Mouse (Mus musculus): ENCODE results near the gene Pxn. TPM values are rescaled to one million over a fixed set of nuclear protein-coding genes. Genes with fewer than 3 reads are reported as not detected.

Gene Pxn
- polyA plus RNA-seq, 1 experiment from 2014 or later = 25.2 TPM

GRCm38 (mm10) chr5:115528128-115528527, 21.7 kb downstream of the Pxn start:
- ATAC-seq (ENCODE audit: insufficient read depth) (no peak), DNase-seq (no peak)
- Histone ChIP-seq H3K36me3 (ENCODE audit: insufficient read depth) (no peaks in the 10 kb centered on the region), H3K27ac (ENCODE audit: low read depth) (no peak overlapping the region), H3K4me2 (no peak overlapping the region), H3K4me1 (ENCODE audit: insufficient read depth) (peaks cover 65% of the 10 kb centered on the region), H3K9me3 (ENCODE audit: low read depth, low read length) (no peaks in the 10 kb centered on the region), H3K4me3 (ENCODE audit: low read depth, low read length) (no peak overlapping the region), H3K27me3 (ENCODE audit: insufficient read depth, low read length) (no peaks in the 10 kb centered on the region), H3K9ac (no peak overlapping the region)
- no peak for TF ChIP-seq CTCF (IDR thresholded peaks at IDR 0.05; ENCODE audit: low read depth)
- WGBS = 80% methylated on average over 5 of the region's 5 CpGs

- DNase-seq (no peak), ATAC-seq (ENCODE audit: insufficient read depth) (no peak)
- WGBS = 20% methylated on average over 8 of the region's 8 CpGs
- Histone ChIP-seq H3K36me3 (ENCODE audit: insufficient read depth) (no peaks in the 10 kb centered on the region), H3K9me3 (ENCODE audit: low read depth, low read length) (no peaks in the 10 kb centered on the region), H3K9ac (no peak overlapping the region), H3K4me1 (ENCODE audit: insufficient read depth) (peaks cover 58% of the 10 kb centered on the region), H3K27ac (ENCODE audit: low read depth) (peak overlapping the region; percentile 91), H3K27me3 (ENCODE audit: insufficient read depth, low read length) (no peaks in the 10 kb centered on the region), H3K4me3 (ENCODE audit: low read depth, low read length) (no peak overlapping the region), H3K4me2 (peak overlapping the region; percentile 42)
- no peak for TF ChIP-seq CTCF (IDR thresholded peaks at IDR 0.05; ENCODE audit: low read depth)
Observed at GRCm38 (mm10) chr5:115529364-115529741, 22.9 kb downstream of the Pxn start.

GRCm38 (mm10) chr5:115529742-115530446, 23.4 kb downstream of the Pxn start:
- Histone ChIP-seq H3K9me3 (ENCODE audit: low read depth, low read length) (no peaks in the 10 kb centered on the region), H3K27me3 (ENCODE audit: insufficient read depth, low read length) (no peaks in the 10 kb centered on the region), H3K36me3 (ENCODE audit: insufficient read depth) (no peaks in the 10 kb centered on the region), H3K4me1 (ENCODE audit: insufficient read depth) (peaks cover 59% of the 10 kb centered on the region), H3K27ac (ENCODE audit: low read depth) (peak overlapping the region; percentile 91), H3K4me2 (peak overlapping the region; percentile 42), H3K9ac (no peak overlapping the region), H3K4me3 (ENCODE audit: low read depth, low read length) (no peak overlapping the region)
- DNase-seq (peak; percentile 75), ATAC-seq (ENCODE audit: insufficient read depth) (no peak)
- TF ChIP-seq CTCF (IDR thresholded peaks at IDR 0.05; ENCODE audit: low read depth) = no peak
- WGBS = 24% methylated on average over 7 of the region's 7 CpGs

GRCm38 (mm10) chr5:115530447-115530809, 24.0 kb downstream of the Pxn start:
- H3K4me3 ChIP-seq (ENCODE audit: low read depth, low read length) = no peak overlapping the region
- H3K9ac ChIP-seq = no peak overlapping the region

GRCm38 (mm10) chr5:115531671-115532270, 25.3 kb downstream of the Pxn start:
- peak; percentile 88 for DNase-seq
- WGBS = 16% methylated on average over 18 of the region's 18 CpGs
- no peak for TF ChIP-seq CTCF (IDR thresholded peaks at IDR 0.05; ENCODE audit: low read depth)

More at GRCm38 (mm10) chr5:115530447-115530809, 24.0 kb downstream of the Pxn start:
- DNase-seq (peak; percentile 65), ATAC-seq (ENCODE audit: insufficient read depth) (no peak)
- no peaks in the 10 kb centered on the region for H3K36me3 ChIP-seq (ENCODE audit: insufficient read depth)
- peak overlapping the region; percentile 91 for H3K27ac ChIP-seq (ENCODE audit: low read depth)
- no peaks in the 10 kb centered on the region for H3K27me3 ChIP-seq (ENCODE audit: insufficient read depth, low read length)
- H3K9me3 ChIP-seq (ENCODE audit: low read depth, low read length) = no peaks in the 10 kb centered on the region
- H3K4me2 ChIP-seq = peak overlapping the region; percentile 42; the same call in 1 of the 2 replicates
- no peak for TF ChIP-seq CTCF (IDR thresholded peaks at IDR 0.05; ENCODE audit: low read depth)
- 25% methylated on average over 8 of the region's 8 CpGs for WGBS
- peaks cover 64% of the 10 kb centered on the region for H3K4me1 ChIP-seq (ENCODE audit: insufficient read depth)

GRCm38 (mm10) chr5:115534290-115534731, 27.8 kb downstream of the Pxn start:
- WGBS = 15% methylated on average over 16 of the region's 16 CpGs
- peak overlapping the region; percentile 37 for H3K4me2 ChIP-seq
- DNase-seq (no peak), ATAC-seq (ENCODE audit: insufficient read depth) (no peak)
- peak overlapping the region; percentile 6; the same call in 1 of the 2 replicates for H3K9ac ChIP-seq
- H3K4me3 ChIP-seq (ENCODE audit: low read depth, low read length) = no peak overlapping the region
- no peaks in the 10 kb centered on the region for H3K9me3 ChIP-seq (ENCODE audit: low read depth, low read length)
- peaks cover 68% of the 10 kb centered on the region for H3K4me1 ChIP-seq (ENCODE audit: insufficient read depth)
- H3K27me3 ChIP-seq (ENCODE audit: insufficient read depth, low read length) = no peaks in the 10 kb centered on the region
- no peak for TF ChIP-seq CTCF (IDR thresholded peaks at IDR 0.05; ENCODE audit: low read depth)
- no peaks in the 10 kb centered on the region for H3K36me3 ChIP-seq (ENCODE audit: insufficient read depth)
- H3K27ac ChIP-seq (ENCODE audit: low read depth) = peak overlapping the region; percentile 66

More at GRCm38 (mm10) chr5:115531671-115532270, 25.3 kb downstream of the Pxn start:
- Histone ChIP-seq H3K9me3 (ENCODE audit: low read depth, low read length) (no peaks in the 10 kb centered on the region), H3K4me2 (peak overlapping the region; percentile 36), H3K36me3 (ENCODE audit: insufficient read depth) (no peaks in the 10 kb centered on the region), H3K27me3 (ENCODE audit: insufficient read depth, low read length) (no peaks in the 10 kb centered on the region), H3K9ac (peak overlapping the region; percentile 25; the same call in 1 of the 2 replicates), H3K4me1 (ENCODE audit: insufficient read depth) (peaks cover 67% of the 10 kb centered on the region), H3K27ac (ENCODE audit: low read depth) (peak overlapping the region; percentile 91), H3K4me3 (ENCODE audit: low read depth, low read length) (peak overlapping the region; percentile 10; the same call in 1 of the 2 replicates)
- ATAC-seq (ENCODE audit: insufficient read depth) = peak; percentile 75

GRCm38 (mm10) chr5:115534856-115535255, 28.4 kb downstream of the Pxn start:
- TF ChIP-seq CTCF (IDR thresholded peaks at IDR 0.05; ENCODE audit: low read depth) = no peak

More at GRCm38 (mm10) chr5:115534856-115535255, 28.4 kb downstream of the Pxn start:
- DNase-seq (peak; percentile 56), ATAC-seq (ENCODE audit: insufficient read depth) (no peak)
- peak overlapping the region; percentile 66; the same call in 1 of the 2 replicates for H3K27ac ChIP-seq (ENCODE audit: low read depth)
- no peak overlapping the region for H3K4me3 ChIP-seq (ENCODE audit: low read depth, low read length)
- 18% methylated on average over 8 of the region's 8 CpGs for WGBS
- H3K4me2 ChIP-seq = peak overlapping the region; percentile 37; the same call in 1 of the 2 replicates
- peak overlapping the region; percentile 6; the same call in 1 of the 2 replicates for H3K9ac ChIP-seq
- no peaks in the 10 kb centered on the region for H3K36me3 ChIP-seq (ENCODE audit: insufficient read depth)
- H3K9me3 ChIP-seq (ENCODE audit: low read depth, low read length) = no peaks in the 10 kb centered on the region
- peaks cover 63% of the 10 kb centered on the region for H3K4me1 ChIP-seq (ENCODE audit: insufficient read depth)
- no peaks in the 10 kb centered on the region for H3K27me3 ChIP-seq (ENCODE audit: insufficient read depth, low read length)
